Mouse (Mus musculus) adrenal gland, adult 10 weeks (tissue): Measurements from ENCODE around the gene Gpr39. TPM values are rescaled to one million over a fixed set of nuclear protein-coding genes. Genes with fewer than 3 reads are reported as not detected.

ENCODE experiments used
- polyA plus RNA-seq: library from polyadenylated mRNA; stranded (reverse); fragments of 350-450 nt; fragmentation: Illumina TruSeq; extraction: RNeasy Lipid Tissue Mini Kit (QIAGEN cat#74804); gene quantifications from one replicate; pipeline ENCODE4 v1.2.3, GENCODE M21; 2014; ENCODE audit warnings: low read depth, low replicate concordance

Gene Gpr39
- not detected for polyA plus RNA-seq

DNA sequence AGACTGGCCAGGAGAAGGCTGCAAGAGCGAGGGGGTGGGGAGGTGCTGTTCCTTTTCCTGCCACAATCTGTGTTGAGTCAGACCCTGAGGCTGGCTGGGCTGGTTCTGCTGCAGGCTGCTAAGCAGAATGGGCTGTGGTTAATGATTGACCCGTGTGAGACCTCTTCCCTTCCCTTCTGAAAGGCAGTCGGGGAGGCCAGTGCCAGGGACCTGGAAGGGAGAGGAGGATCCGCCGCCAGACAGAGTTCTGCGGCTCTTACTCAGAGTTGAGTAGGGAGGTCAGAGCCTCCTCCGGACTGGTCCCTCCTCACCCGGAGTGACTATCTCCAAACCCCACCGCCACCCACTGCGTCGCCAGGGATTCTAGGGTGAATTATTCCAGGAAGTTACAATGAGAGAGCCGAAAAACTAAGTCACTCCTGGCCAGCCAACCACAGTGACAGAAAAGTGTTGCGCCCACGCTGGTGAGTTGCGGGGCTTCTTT is at the start of gene Gpr39:
Gene Gpr39, plus strand, starts transcription at position 206 of the 484 bp plus-strand sequence.

DNA sequence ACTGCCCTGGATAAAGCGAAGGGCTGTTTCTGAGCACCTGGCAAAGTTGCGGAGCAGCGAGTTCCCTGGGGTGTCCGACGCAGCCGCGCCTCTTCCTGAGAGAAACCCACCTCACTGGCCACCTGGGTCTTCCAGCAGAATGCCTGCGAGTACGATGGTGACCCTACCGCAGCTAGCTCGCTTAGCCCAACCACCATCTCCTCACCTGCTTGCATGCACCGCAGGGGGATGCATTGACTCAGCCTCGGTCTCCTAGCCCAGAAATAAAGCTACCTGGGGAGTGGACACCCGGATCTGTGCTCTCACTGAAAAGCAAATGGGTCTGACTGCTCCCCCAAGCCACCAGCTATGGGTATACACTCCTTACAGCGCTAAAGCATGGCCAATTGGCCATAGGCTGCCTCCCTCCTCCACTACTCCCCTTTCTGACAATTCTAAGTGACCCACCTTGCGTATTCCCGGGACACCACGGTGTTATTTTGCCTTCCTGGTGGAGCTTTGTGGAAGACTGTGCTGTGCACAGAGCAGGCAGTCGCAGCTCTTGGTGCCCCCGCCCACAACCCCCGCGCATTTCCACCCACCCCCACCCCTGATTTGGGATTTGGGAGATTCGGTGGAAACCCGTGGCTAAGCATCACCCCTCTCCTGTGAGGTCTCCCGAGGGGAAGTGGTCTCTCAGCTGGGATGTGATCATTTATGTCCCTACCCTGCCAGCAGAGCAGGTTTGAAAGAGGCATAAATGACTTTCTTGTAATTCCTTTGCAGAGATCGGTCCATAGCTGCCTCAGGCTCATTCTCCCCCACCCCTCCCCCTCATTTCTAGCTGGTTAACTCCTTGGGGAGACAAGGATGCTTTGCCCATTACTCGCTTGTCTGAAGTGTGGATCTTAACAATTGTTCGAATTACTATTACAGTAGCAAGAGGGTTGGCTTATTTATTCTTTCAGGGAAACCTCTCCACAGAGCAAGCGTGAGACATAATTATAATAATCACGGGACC is 236.1 kb downstream of the Gpr39 start, which contains the start of gene Lypd1:
Gene Lypd1, minus strand, starts transcription at position 501 of the 1,000 bp plus-strand sequence.

Other genes starting within 250 kb of the Gpr39 start
- 325 TPM for gene Actr3, start 241.3 kb upstream of the Gpr39 start, polyA plus RNA-seq
- gene Slc35f5, start 116.4 kb upstream of the Gpr39 start, polyA plus RNA-seq, result 38.8 TPM
- 2.2 TPM for gene Lypd1, start 236.1 kb downstream of the Gpr39 start, polyA plus RNA-seq